Mouse (Mus musculus) embryonic facial prominence, embryonic 11.5 days (tissue): Measurements from ENCODE around the gene Tubb3. TPM values are rescaled to one million over a fixed set of nuclear protein-coding genes. Genes with fewer than 3 reads are reported as not detected.

Source experiments
- ATAC-seq: fragments of 200-750 bp; cut with Nextera tagmentation; replicated peaks from 2 replicates; pipeline ENCODE4 v1.8.0; 2017; ENCODE audit warnings: low read depth; ENCODE audit not compliant: insufficient number of reproducible peaks, low FRiP score, low TSS enrichment
- DNase-seq: peaks from one replicate; pipeline ENCODE4 v3.0.0-alpha.2; 2015; ENCODE audit warnings: low spot score
- H3K27ac ChIP-seq: fragments of 300-500 bp; sonication (generic); replicated peaks from 2 replicates; pipeline ENCODE4 v1.5.1; 2014; ENCODE audit warnings: mild to moderate bottlenecking, low read depth, low read length, control low read depth
- H3K27me3 ChIP-seq: fragments of 300-500 bp; sonication (generic); 2 replicates; pipeline ENCODE4 v1.6.1; 2014; ENCODE audit warnings: mild to moderate bottlenecking, low read length, moderate library complexity, mixed read lengths; ENCODE audit not compliant: control insufficient read depth, insufficient read depth
- H3K36me3 ChIP-seq: fragments of 300-500 bp; sonication (generic); replicated peaks from 2 replicates; pipeline ENCODE4 v1.6.1; 2014; ENCODE audit warnings: low read depth, mild to moderate bottlenecking, low read length, moderate library complexity, mixed read lengths; ENCODE audit not compliant: control insufficient read depth, insufficient read depth
- H3K4me1 ChIP-seq: fragments of 300-500 bp; sonication (generic); 2 replicates; pipeline ENCODE4 v1.6.1; 2014; ENCODE audit warnings: low read length, mixed read lengths; ENCODE audit not compliant: control insufficient read depth, insufficient read depth
- H3K4me2 ChIP-seq: fragments of 300-500 bp; sonication (generic); 2 replicates; pipeline ENCODE4 v1.6.1; 2014; ENCODE audit warnings: low read depth, mild to moderate bottlenecking, control low read depth, low read length, moderate library complexity
- H3K4me3 ChIP-seq: fragments of 300-500 bp; sonication (generic); 2 replicates; pipeline ENCODE4 v1.5.1; 2014; ENCODE audit warnings: low read depth, low read length, control low read depth
- H3K9ac ChIP-seq: fragments of 300-500 bp; sonication (generic); replicated peaks from 2 replicates; pipeline ENCODE4 v1.6.1; 2014; ENCODE audit warnings: mild to moderate bottlenecking, control low read depth, low read length
- H3K9me3 ChIP-seq: fragments of 300-500 bp; sonication (generic); replicated peaks from 2 replicates; pipeline ENCODE4 v1.6.1; 2016; ENCODE audit warnings: mild to moderate bottlenecking, low read length, inconsistent platforms, mixed read lengths; ENCODE audit not compliant: control insufficient read depth
- WGBS: fragments of 180-500 bp; shearing (Covaris S2); extraction: QIAGEN DNeasy Blood & Tissue Kit; methylation state at CpG from one replicate; pipeline ENCODE4 v1.1.7; 2014; 5-methylcytosine and 5-hydroxymethylcytosine counted together
- polyA plus RNA-seq: library from polyadenylated mRNA; unstranded; fragments of >200 nt; fragmentation: Nextera tagmentation; extraction: Ambion mirVana; gene quantifications from 2 replicates; pipeline ENCODE4 v1.2.1, GENCODE M21; 2014

The Tubb3 gene
- polyA plus RNA-seq, 1 experiment from 2014 or later, result 199 TPM

DNA sequence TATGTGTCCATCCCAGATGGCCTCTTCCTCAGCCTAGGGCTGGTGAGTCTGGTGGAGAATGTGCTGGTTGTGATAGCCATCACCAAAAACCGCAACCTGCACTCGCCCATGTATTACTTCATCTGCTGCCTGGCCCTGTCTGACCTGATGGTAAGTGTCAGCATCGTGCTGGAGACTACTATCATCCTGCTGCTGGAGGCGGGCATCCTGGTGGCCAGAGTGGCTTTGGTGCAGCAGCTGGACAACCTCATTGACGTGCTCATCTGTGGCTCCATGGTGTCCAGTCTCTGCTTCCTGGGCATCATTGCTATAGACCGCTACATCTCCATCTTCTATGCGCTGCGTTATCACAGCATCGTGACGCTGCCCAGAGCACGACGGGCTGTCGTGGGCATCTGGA lies 3.6 kb upstream of the Tubb3 start:
- no peaks in the 10 kb centered on the region; the same call in 1 of the 2 replicates for H3K36me3 ChIP-seq
- no peaks in the 10 kb centered on the region for H3K4me1 ChIP-seq
- no peak overlapping the region for H3K4me2 ChIP-seq
- peaks cover 31% of the 10 kb centered on the region for H3K27me3 ChIP-seq
- ATAC-seq (no peak), DNase-seq (no peak)
- H3K9me3 ChIP-seq, result no peaks in the 10 kb centered on the region
- no peak overlapping the region for H3K9ac ChIP-seq
- H3K27ac ChIP-seq, result no peak overlapping the region
- WGBS, result 93% methylated on average over 13 of the region's 13 CpGs
- no peak overlapping the region for H3K4me3 ChIP-seq

- no peak for DNase-seq
- H3K4me2 ChIP-seq, result no peak overlapping the region
These were observed 2.4 kb upstream of the Tubb3 start for GRCm38 (mm10) chr8:123408586-123409544.

DNA sequence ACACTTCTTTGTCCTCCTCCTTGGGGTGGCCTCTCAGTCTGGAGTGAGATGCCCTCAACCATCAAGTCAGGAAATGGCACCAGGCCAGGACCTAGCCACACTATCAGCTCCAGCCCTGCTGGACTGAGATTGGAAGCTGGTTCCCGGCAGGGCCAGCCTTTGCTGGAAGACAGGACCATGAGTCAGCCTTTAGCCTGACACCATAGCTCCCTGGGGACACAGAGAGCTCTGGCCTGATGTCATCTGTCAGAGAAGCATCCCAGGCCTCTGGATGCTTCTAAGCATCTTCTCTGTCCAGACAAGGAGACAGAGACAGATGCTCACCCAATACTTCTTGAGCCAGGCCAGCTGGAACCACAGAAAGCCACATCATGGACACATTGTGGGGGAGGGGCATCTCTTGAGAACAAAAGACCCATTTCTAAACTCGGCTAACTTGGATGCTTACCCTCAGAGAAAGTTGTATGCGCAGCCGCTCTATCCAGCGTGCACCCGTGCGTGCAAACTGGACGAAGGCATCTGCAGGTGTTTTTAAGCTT lies 1.1 kb upstream of the Tubb3 start:
- Histone ChIP-seq H3K4me1 (no peaks in the 10 kb centered on the region), H3K27me3 (peaks cover 45% of the 10 kb centered on the region), H3K27ac (no peak overlapping the region), H3K36me3 (no peaks in the 10 kb centered on the region), H3K9ac (no peak overlapping the region; the same call in none of the 2 replicates), H3K4me3 (no peak overlapping the region), H3K4me2 (no peak overlapping the region; the same call in 1 of the 2 replicates), H3K9me3 (no peaks in the 10 kb centered on the region)
- no peak for ATAC-seq
- peak; percentile 40 for DNase-seq
- whole genome bisulfite sequencing, result 53% methylated on average over 8 of the region's 8 CpGs

More at GRCm38 (mm10) chr8:123408586-123409544, 2.4 kb upstream of the Tubb3 start:
- Histone ChIP-seq H3K4me3 (no peak overlapping the region), H3K9me3 (no peaks in the 10 kb centered on the region), H3K27me3 (peaks cover 42% of the 10 kb centered on the region), H3K9ac (no peak overlapping the region), H3K4me1 (no peaks in the 10 kb centered on the region), H3K36me3 (no peaks in the 10 kb centered on the region), H3K27ac (no peak overlapping the region)
- 74% methylated on average over 9 of the region's 9 CpGs for WGBS
- ATAC-seq, result no peak

DNA sequence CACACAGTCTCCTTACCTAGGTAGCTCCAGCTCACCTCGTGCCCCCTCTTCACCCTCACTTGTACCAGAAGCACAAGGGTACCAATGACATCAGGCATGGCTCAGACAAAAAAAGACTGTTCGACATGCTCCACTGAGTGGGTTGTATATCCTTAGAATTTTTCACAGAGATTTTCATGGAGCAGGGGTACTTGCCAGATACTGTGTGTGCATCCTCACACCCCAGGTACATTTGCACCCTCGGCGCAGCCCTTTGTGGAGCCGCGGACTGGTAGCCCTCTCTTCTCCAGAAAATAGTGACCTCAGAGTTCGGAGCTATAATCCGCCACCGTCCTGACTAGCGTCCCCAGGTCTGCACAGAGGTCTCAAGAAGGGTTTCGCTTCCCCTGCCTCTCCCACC lies 436 bp upstream of the Tubb3 start:
- Histone ChIP-seq H3K9me3 (no peaks in the 10 kb centered on the region), H3K4me1 (no peaks in the 10 kb centered on the region), H3K27ac (peak overlapping the region; percentile 41; the same call in 1 of the 2 replicates), H3K4me3 (peak overlapping the region; percentile 45), H3K27me3 (peaks cover 45% of the 10 kb centered on the region), H3K4me2 (peak overlapping the region; percentile 57), H3K9ac (peak overlapping the region; percentile 66), H3K36me3 (no peaks in the 10 kb centered on the region)
- WGBS, result 12% methylated on average over 11 of the region's 11 CpGs
- ATAC-seq (peak; percentile 16; the same call in 1 of the 2 replicates), DNase-seq (no peak)

DNA sequence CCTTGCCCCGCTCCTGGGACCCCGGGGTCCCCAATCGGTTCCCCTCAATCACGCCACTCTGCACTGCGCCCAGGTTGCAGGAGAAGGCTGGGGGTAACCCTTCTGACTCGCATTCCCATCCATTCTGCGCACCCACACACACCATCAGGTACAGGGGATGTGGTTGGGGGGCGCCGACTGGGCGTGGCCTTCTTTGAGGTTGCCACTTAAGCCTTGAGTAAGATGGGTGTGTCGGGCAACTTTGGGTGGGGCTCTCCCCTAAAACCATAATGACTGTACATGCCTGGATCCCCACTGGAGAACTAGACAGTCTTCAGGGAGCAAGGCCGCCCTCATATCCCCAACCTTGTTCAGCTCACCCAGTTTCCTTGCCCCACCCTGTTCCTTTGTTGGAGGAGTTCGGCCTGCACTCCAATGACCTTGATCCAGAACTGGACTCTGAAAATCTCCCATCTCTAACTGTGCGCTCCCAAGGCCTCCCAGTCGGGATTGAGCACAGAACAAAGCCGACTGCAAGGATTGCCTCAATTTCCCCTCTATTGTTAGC lies 630 bp downstream of the Tubb3 start:
- Histone ChIP-seq H3K27me3 (peaks cover 45% of the 10 kb centered on the region), H3K4me2 (peak overlapping the region; percentile 57), H3K36me3 (no peaks in the 10 kb centered on the region), H3K9me3 (no peaks in the 10 kb centered on the region), H3K4me1 (no peaks in the 10 kb centered on the region), H3K4me3 (peak overlapping the region; percentile 45), H3K9ac (peak overlapping the region; percentile 6), H3K27ac (no peak overlapping the region; the same call in 1 of the 2 replicates)
- DNase-seq (no peak), ATAC-seq (peak; percentile 3; the same call in 1 of the 2 replicates)
- 7% methylated on average over 16 of the region's 16 CpGs for WGBS

GRCm38 (mm10) chr8:123412560-123413170 lies 1.4 kb downstream of the Tubb3 start:
- Histone ChIP-seq H3K9me3 (no peaks in the 10 kb centered on the region), H3K4me1 (no peaks in the 10 kb centered on the region), H3K9ac (peak overlapping the region; percentile 6; the same call in 1 of the 2 replicates), H3K27me3 (peaks cover 45% of the 10 kb centered on the region), H3K27ac (no peak overlapping the region; the same call in 1 of the 2 replicates), H3K4me3 (peak overlapping the region; percentile 45), H3K4me2 (peak overlapping the region; percentile 8), H3K36me3 (no peaks in the 10 kb centered on the region)
- DNase-seq (peak; percentile 69), ATAC-seq (peak; percentile 46; the same call in 1 of the 2 replicates)
- 0% methylated on average over 12 of the region's 12 CpGs for whole genome bisulfite sequencing

GRCm38 (mm10) chr8:123414255-123414654 lies 3.0 kb downstream of the Tubb3 start:
- no peak for ATAC-seq
- H3K27me3 ChIP-seq, result peaks cover 40% of the 10 kb centered on the region
- no peak overlapping the region for H3K9ac ChIP-seq

More at GRCm38 (mm10) chr8:123414255-123414654, 3.0 kb downstream of the Tubb3 start:
- Histone ChIP-seq H3K4me3 (peak overlapping the region; percentile 23), H3K4me1 (no peaks in the 10 kb centered on the region), H3K4me2 (peak overlapping the region; percentile 10), H3K27ac (no peak overlapping the region), H3K36me3 (no peaks in the 10 kb centered on the region), H3K9me3 (no peaks in the 10 kb centered on the region)
- WGBS, result 6% methylated on average over 9 of the region's 9 CpGs
- DNase-seq, result peak; percentile 76
